Mouse (Mus musculus): ENCODE measurements around the gene Med7. TPM values are rescaled to one million over a fixed set of nuclear protein-coding genes. Genes with fewer than 3 reads are reported as not detected.
A peak's percentile ranks its signal among the peaks of the same experiment; 100 is the strongest.

The Med7 gene
- polyA plus RNA-seq, 1 experiment from 2014 or later = 55.9 TPM

- TF ChIP-seq CTCF (IDR thresholded peaks at IDR 0.05) (no peak), EP300 (IDR thresholded peaks at IDR 0.05) (no peak)
Measured at GRCm38 (mm10) chr11:46449461-46450080, 12.8 kb downstream of the Med7 start.

DNA sequence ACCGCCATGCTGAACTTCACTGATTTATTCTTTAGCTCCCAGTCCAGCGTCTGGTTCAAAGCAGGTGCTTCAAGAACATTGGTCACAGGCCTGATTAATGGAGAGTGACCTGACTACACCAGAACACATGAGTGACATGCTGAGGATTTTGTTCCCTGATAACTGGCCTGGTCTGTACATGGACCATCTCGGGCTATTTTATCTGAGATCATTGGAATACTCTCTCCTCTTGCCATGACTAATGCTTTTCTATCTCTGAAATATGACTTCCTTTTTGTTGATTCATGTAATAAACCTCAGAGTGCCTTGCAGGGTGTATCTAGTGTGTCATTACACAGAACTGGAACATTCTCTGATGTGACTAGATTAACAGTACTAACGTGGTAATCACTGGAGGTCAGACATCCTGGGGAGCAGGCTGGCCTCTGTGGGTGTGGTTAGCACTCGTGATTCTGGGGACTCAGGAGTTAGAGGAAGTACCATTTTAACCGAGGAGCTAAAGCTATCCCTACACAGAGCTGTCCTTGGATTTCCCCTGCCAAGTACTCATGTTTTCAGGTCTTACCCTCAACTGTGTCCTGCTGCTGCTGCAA, 17.8 kb downstream of the Med7 start, which contains the start of gene Havcr2:
Gene Havcr2 (plus strand): TSS at position 483 of the 593 bp plus-strand sequence.
- no peaks in the 10 kb centered on the region for H3K36me3 ChIP-seq (ENCODE audit: insufficient read depth, low read length)
- no peak; the same call in 1 of the 2 replicates for ATAC-seq

More at GRCm38 (mm10) chr11:46449461-46450080, 12.8 kb downstream of the Med7 start:
- no peaks in the 10 kb centered on the region for H3K9me3 ChIP-seq (ENCODE audit: low read length)
- no peak for ATAC-seq
- no peak overlapping the region for H3K9ac ChIP-seq (replicated peaks; ENCODE audit: low read depth)
- DNase-seq (ENCODE audit: low spot score) = no peak
- 65% methylated on average over 11 of the region's 11 CpGs for WGBS
- H3K27me3 ChIP-seq (replicated peaks; ENCODE audit: insufficient read depth, low read length) = no peaks in the 10 kb centered on the region
- no peak overlapping the region for H3K4me3 ChIP-seq (ENCODE audit: low read depth, low read length)
- H3K4me1 ChIP-seq (ENCODE audit: insufficient read depth, low read depth, low read length) = no peaks in the 10 kb centered on the region
- no peak overlapping the region for H3K27ac ChIP-seq (ENCODE audit: low read length)
- no peaks in the 10 kb centered on the region for H3K36me3 ChIP-seq (ENCODE audit: insufficient read depth, low read length)
- H3K4me2 ChIP-seq (replicated peaks; ENCODE audit: low read depth, low read length) = no peak overlapping the region

DNA sequence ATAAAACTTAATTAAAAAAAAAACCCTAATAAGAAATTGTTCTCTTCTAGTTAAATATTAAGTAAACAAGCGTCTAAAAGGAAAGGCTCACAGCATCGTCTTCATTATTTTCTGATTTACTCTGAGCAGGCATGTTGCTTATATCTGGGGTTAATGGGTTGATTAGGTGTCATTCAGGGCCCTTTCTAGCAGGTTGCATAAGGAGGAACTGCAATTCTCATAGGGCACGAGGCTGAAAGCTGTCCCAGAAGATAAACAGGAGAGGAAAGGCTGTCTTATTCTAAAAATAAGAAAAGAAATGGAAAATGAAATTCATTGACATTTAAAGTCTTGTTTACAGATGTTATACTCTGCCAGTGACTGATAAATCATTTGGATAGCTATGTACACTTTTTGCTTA, 23.2 kb downstream of the Med7 start:
- no peak for ATAC-seq
- 68% methylated on average over 3 of the region's 3 CpGs for WGBS
- no peak overlapping the region for H3K27ac ChIP-seq (ENCODE audit: low read length)

More for the DNA sequence above, 17.8 kb downstream of the Med7 start, which contains the start of gene Havcr2:
- Histone ChIP-seq H3K27ac (ENCODE audit: low read length) (no peak within 1 kb of the TSS), H3K9me3 (ENCODE audit: low read length) (no peaks in the 10 kb centered on the region), H3K4me1 (ENCODE audit: insufficient read depth, low read depth, low read length) (no peaks in the 10 kb centered on the region), H3K4me3 (ENCODE audit: low read depth, low read length) (no peak within 1 kb of the TSS), H3K27me3 (replicated peaks; ENCODE audit: insufficient read depth, low read length) (no peaks in the 10 kb centered on the region), H3K9ac (replicated peaks; ENCODE audit: low read depth) (no peak within 1 kb of the TSS), H3K4me2 (replicated peaks; ENCODE audit: low read depth, low read length) (no peak within 1 kb of the TSS)
- WGBS = 64% methylated on average over 6 of the region's 6 CpGs
- DNase-seq (ENCODE audit: low spot score) = peak; percentile 8
- TF ChIP-seq CTCF (IDR thresholded peaks at IDR 0.05) = no peak
- no peak for TF ChIP-seq EP300 (IDR thresholded peaks at IDR 0.05)

GRCm38 (mm10) chr11:46461362-46461761, 24.6 kb downstream of the Med7 start:
- H3K9ac ChIP-seq (replicated peaks; ENCODE audit: low read depth) = no peak overlapping the region
- H3K36me3 ChIP-seq (ENCODE audit: insufficient read depth, low read length) = no peaks in the 10 kb centered on the region
- no peak overlapping the region for H3K4me2 ChIP-seq (replicated peaks; ENCODE audit: low read depth, low read length)
- TF ChIP-seq CTCF (IDR thresholded peaks at IDR 0.05) (no peak), EP300 (IDR thresholded peaks at IDR 0.05) (no peak)
- H3K4me1 ChIP-seq (ENCODE audit: insufficient read depth, low read depth, low read length) = no peaks in the 10 kb centered on the region
- H3K9me3 ChIP-seq (ENCODE audit: low read length) = no peaks in the 10 kb centered on the region
- no peak overlapping the region for H3K4me3 ChIP-seq (ENCODE audit: low read depth, low read length)
- no peaks in the 10 kb centered on the region for H3K27me3 ChIP-seq (replicated peaks; ENCODE audit: insufficient read depth, low read length)
- H3K27ac ChIP-seq (ENCODE audit: low read length) = no peak overlapping the region
- DNase-seq (ENCODE audit: low spot score) = peak; percentile 21
- ATAC-seq = no peak
- 67% methylated on average over 5 of the region's 5 CpGs for WGBS

More for the DNA sequence above, 23.2 kb downstream of the Med7 start:
- no peak for TF ChIP-seq EP300 (IDR thresholded peaks at IDR 0.05)
- no peak for TF ChIP-seq CTCF (IDR thresholded peaks at IDR 0.05)
- Histone ChIP-seq H3K4me1 (ENCODE audit: insufficient read depth, low read depth, low read length) (no peaks in the 10 kb centered on the region), H3K9ac (replicated peaks; ENCODE audit: low read depth) (no peak overlapping the region), H3K36me3 (ENCODE audit: insufficient read depth, low read length) (no peaks in the 10 kb centered on the region), H3K27me3 (replicated peaks; ENCODE audit: insufficient read depth, low read length) (no peaks in the 10 kb centered on the region), H3K4me2 (replicated peaks; ENCODE audit: low read depth, low read length) (no peak overlapping the region), H3K9me3 (ENCODE audit: low read length) (no peaks in the 10 kb centered on the region), H3K4me3 (ENCODE audit: low read depth, low read length) (no peak overlapping the region)
- DNase-seq (ENCODE audit: low spot score) = no peak

DNA sequence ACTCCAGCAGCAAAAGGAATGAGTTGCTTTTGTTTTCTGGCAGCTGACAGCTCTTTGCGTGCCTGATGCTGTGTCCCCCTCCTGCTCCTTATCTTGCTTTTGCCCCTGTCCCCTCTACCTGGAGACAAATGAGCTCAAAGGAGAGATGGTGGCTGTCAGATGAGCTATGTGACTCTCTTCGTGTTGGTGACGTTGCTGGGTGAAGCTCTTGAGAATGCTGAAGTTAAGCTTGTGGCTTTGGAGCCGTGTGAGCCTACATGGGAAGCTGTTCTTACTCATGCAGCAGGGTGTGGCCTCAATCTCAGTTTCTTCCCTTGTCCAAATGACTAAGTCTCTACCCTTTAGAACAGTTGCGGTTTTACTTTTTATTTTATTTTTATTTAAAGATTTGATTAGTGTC, 25.2 kb downstream of the Med7 start:
- 37% methylated on average over 5 of the region's 5 CpGs for WGBS
- ATAC-seq = peak; percentile 30; the same call in 1 of the 2 replicates
- no peak overlapping the region for H3K4me3 ChIP-seq (ENCODE audit: low read depth, low read length)
- no peaks in the 10 kb centered on the region for H3K4me1 ChIP-seq (ENCODE audit: insufficient read depth, low read depth, low read length)
- DNase-seq (ENCODE audit: low spot score) = peak; percentile 14
- H3K9ac ChIP-seq (replicated peaks; ENCODE audit: low read depth) = no peak overlapping the region
- no peak overlapping the region for H3K4me2 ChIP-seq (replicated peaks; ENCODE audit: low read depth, low read length)
- no peaks in the 10 kb centered on the region for H3K27me3 ChIP-seq (replicated peaks; ENCODE audit: insufficient read depth, low read length)
- no peak for TF ChIP-seq EP300 (IDR thresholded peaks at IDR 0.05)
- no peak for TF ChIP-seq CTCF (IDR thresholded peaks at IDR 0.05)
- no peak overlapping the region for H3K27ac ChIP-seq (ENCODE audit: low read length)
- no peaks in the 10 kb centered on the region for H3K9me3 ChIP-seq (ENCODE audit: low read length)
- no peaks in the 10 kb centered on the region for H3K36me3 ChIP-seq (ENCODE audit: insufficient read depth, low read length)

DNA sequence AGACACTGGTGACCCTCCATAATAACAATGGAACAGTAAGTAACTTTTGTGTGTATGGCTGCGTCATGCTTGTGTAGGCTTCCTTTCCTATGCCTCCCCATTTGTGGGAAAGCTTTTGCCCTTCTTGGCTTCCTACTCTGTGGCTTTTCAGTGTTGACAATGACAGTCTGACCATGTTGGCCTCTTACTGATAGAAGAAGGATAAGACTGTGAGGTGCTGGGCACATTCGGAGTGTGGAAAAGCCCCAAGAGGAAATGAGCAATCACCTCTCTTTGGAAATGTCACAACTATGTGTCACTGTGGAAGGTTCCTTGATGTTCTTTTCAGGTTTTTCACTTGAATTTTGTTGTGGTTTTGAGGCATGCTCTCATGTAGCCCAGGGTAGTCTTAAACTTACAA, 30.2 kb downstream of the Med7 start:
- no peak overlapping the region for H3K4me3 ChIP-seq (ENCODE audit: low read depth, low read length)
- ATAC-seq (no peak), DNase-seq (ENCODE audit: low spot score) (no peak)
- H3K4me1 ChIP-seq (ENCODE audit: insufficient read depth, low read depth, low read length) = no peaks in the 10 kb centered on the region
- H3K27me3 ChIP-seq (replicated peaks; ENCODE audit: insufficient read depth, low read length) = no peaks in the 10 kb centered on the region
- H3K9ac ChIP-seq (replicated peaks; ENCODE audit: low read depth) = no peak overlapping the region
- no peaks in the 10 kb centered on the region for H3K36me3 ChIP-seq (ENCODE audit: insufficient read depth, low read length)
- TF ChIP-seq CTCF (IDR thresholded peaks at IDR 0.05) (no peak), EP300 (IDR thresholded peaks at IDR 0.05) (no peak)
- H3K9me3 ChIP-seq (ENCODE audit: low read length) = no peaks in the 10 kb centered on the region
- no peak overlapping the region for H3K27ac ChIP-seq (ENCODE audit: low read length)
- 83% methylated on average over 2 of the region's 2 CpGs for WGBS
- H3K4me2 ChIP-seq (replicated peaks; ENCODE audit: low read depth, low read length) = no peak overlapping the region
